Mouse (Mus musculus) heart, adult 11 months (tissue): ENCODE data around the gene Pld4.

ENCODE experiments used
- DNase-seq: peaks from one replicate; pipeline ENCODE4 v3.0.0; 2022

Gene Pld4

DNA sequence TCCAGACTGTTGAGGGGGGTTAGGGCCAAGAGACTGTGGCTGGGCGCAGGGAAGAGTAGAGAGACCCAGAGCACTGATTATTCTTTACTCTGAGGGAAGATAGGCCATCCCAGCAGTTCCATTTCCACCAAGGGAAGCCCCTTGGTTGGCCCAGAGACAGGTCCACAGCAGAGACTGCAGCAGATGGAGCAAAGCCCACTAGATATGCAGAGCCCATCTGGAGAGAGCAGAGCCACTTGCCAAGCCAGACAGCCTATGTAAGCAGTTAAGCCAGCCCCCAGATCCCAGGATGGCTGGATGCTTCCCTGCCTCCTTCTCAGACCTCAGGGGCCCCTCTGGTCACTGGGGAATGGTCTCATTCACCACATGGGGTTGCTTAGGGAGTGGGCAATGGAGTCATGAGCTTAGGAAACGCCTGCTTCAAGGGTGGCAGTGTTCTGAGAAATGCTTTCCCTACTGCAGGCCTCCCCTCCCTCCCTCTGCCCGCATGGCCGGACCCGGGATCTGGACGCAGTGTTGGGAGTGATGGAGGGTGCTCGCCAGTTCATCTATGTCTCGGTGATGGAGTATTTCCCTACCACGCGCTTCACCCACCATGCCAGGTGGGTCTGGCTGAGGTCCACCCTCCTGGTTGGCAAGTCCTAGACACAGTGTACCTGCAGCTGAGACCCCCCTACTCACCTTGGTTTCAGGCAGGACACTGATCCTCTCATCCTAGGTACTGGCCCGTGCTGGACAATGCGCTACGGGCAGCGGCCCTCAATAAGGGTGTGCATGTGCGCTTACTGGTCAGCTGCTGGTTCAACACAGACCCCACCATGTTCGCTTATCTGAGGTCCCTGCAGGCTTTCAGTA is 6.8 kb downstream of the Pld4 start:
- peak; percentile 84 for DNase-seq

GRCm38 (mm10) chr12:112768166-112768565 is 7.7 kb downstream of the Pld4 start:
- DNase-seq: peak; percentile 79

DNA sequence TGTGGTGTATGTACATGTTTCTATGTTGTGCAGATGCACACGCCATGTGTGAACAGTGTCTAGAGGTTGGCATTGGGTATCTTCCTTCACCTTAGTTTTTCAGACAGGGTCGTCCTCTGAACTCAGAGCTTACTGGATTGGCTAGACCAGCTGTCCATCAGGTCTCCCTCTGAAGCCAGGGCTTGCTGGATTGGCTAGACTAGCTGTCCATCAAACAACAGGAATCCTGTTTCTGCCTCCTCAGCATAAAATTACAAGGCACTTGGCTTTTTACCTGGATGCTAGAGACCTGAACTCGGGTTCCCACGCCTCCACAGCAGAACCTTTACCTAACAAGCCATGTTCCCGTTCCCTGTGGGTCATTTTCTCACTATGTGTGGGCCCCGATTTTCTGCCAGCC is 8.6 kb downstream of the Pld4 start:
- peak; percentile 88 for DNase-seq

DNA sequence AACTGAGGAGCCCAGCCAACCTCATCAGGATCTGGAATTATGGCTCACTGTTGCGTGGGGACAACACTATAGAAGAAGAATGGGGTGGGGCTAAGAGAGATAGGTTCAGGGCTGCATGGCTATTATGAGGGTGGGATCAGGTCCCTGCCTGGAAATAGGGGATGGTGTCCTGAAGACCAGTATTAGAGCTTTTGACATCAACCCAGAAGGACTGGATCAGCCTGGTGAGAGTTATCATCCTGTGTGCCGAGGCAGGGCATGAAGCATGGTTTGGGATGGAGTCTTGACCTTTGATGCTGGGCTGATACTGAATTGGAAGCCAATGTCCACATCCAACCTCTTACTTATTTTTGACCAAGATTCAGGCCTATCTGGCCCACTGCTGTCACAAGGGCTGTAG is 9.3 kb downstream of the Pld4 start:
- peak; percentile 70 for DNase-seq

GRCm38 (mm10) chr12:112770396-112770795 is 9.9 kb downstream of the Pld4 start:
- peak; percentile 83 for DNase-seq

GRCm38 (mm10) chr12:112772306-112772705 is 11.9 kb downstream of the Pld4 start:
- no peak for DNase-seq

DNA sequence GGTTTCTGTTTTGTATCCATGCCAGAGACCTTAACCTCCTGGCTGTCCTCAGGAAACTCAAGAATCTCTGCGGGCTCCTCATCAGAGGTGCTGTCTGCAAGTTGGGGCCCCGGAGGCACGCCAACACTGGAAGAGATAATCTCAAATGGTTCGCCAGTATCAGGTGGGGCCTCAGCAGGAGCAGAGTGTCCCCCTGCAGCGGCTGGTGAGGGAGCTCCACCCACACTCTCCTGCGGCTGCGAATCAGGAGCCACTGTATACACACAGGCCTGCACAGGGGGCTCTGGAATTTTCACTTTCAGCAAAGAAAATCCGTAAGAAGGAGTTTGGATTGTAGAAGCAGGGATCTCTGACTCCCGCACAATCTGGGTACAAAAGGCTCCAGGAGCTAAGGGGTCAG is 12.9 kb downstream of the Pld4 start:
- DNase-seq: peak; percentile 81

GRCm38 (mm10) chr12:112774026-112774425 is 13.6 kb downstream of the Pld4 start:
- DNase-seq: peak; percentile 77

DNA sequence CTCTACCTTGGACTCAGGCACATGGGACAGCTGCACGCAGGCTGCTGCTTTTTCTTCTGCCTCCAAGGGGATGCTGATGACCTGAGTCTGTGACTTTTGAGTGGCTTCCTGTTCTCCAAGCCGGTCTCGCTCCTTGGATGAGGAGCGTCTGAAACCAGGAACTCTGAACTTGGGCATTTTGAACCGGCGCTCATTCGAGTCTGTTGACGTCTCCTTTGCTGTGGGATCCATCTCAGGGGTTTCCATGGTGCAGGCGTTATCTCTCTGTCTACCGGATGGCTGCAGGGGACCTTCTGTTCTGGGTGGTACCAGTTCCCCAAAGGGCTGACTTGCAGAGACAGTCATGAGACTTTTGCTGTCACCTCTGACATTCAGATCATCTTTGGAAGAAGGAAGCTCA is 14.0 kb downstream of the Pld4 start:
- peak; percentile 72 for DNase-seq

- peak; percentile 92 for DNase-seq
These were observed 30.6 kb downstream of the Pld4 start for GRCm38 (mm10) chr12:112791026-112791425.

- peak; percentile 99 for DNase-seq
These were observed 33.3 kb downstream of the Pld4 start for GRCm38 (mm10) chr12:112793601-112794355.

- DNase-seq: no peak
These were observed 33.9 kb downstream of the Pld4 start for GRCm38 (mm10) chr12:112794356-112794816.

DNA sequence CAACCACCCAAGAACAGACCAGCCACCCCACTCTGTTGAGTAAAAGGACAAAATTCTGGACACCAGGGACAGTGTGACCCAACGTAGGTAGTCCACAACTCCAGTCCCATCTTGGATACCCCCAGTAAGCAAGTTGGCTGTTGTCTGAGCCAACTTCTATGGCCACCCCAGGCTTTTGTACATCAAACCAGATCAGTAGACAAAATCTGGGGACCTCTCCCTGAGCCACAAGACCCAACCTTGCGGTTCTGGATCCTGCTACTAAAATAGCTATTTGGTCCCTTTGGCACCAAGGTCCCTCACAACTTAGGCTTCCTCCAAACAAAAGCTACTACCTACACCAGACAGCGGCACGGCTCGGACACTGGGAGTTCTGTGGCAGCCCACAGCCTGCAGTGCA is 34.5 kb downstream of the Pld4 start:
- DNase-seq: peak; percentile 90

DNA sequence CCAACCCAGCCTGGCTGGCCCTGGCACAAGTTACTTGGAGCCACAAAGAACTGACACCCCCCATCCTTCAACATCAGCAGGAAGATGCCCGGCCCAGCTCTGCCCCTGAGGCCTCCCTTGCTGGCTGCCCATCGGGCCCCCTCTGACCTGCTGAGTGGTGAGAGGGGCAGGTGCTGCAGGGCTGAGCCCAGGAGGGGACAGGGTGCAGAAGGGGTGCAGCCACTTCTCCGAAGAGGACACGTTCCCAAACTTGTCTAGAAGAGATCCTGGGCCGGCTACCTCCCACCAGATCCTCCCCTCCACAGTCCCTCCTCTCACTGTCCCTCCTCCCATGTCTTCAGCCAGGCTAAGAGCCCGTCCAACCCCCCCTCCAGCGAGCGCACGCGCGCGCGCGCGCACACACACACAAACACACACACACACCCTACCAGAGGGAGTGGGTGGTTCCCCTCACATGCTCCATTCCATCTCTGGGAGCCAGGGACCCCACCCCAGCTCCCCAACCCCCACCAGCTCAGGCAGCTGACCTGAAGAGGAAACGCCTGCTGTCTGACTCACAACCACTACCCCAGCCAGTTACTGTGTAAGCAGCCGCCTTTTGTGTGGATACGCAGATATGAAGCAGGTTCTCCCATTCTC is 35.1 kb downstream of the Pld4 start:
- peak; percentile 99 for DNase-seq

- peak; percentile 93 for DNase-seq
These were observed 36.4 kb downstream of the Pld4 start for GRCm38 (mm10) chr12:112796551-112797510.

DNA sequence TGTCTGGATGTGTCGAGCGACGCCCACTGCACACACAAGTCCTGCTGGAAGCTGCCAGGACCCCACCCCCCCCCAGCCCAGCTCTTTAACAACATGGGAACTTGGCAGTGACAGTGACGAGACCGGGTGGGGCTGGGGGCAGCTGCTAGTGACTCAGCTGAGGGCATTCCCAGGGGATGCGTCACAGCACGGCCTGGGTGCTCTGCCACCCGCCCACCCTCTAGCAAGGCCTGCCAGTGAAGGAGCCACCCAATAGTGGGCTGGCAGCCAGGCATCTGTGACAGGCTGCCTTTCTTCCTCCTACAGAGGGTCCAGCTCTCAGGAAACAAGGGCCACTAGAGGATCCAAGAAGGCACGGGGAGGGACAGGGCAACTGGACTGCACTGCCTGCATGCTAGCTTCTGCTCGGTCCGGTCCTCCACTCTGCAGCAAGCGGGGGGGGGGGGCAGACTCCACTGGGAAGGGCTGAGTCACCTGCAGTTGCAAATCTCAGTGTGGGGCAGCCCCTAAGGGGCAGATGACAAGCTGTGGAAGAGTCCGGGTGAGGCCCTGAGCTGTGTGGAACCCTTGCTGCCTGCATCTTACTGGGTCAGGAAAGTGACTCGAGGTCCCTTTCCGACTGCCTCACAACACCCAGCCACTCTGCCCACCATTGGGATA is 37.3 kb downstream of the Pld4 start:
- DNase-seq: peak; percentile 97

DNA sequence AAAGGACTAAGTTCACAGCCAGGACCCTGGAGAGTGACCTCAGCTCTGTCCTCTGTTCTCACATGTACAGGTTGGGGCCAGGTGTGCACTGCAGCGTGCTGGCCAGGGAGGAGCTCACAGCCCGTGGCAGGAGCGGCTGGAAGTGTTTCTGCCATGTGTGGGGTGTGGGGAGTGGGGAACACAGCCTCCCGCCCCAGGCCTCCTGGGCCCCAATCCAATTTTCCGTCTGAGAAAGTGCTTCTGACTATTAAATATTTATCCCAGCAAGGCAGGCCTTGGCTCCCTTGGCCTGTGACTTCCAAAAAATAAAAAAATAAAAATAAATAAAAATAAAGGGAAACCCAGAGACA is 37.9 kb downstream of the Pld4 start:
- DNase-seq: peak; percentile 91

GRCm38 (mm10) chr12:112798716-112799115 is 38.3 kb downstream of the Pld4 start:
- DNase-seq: peak; percentile 91

DNA sequence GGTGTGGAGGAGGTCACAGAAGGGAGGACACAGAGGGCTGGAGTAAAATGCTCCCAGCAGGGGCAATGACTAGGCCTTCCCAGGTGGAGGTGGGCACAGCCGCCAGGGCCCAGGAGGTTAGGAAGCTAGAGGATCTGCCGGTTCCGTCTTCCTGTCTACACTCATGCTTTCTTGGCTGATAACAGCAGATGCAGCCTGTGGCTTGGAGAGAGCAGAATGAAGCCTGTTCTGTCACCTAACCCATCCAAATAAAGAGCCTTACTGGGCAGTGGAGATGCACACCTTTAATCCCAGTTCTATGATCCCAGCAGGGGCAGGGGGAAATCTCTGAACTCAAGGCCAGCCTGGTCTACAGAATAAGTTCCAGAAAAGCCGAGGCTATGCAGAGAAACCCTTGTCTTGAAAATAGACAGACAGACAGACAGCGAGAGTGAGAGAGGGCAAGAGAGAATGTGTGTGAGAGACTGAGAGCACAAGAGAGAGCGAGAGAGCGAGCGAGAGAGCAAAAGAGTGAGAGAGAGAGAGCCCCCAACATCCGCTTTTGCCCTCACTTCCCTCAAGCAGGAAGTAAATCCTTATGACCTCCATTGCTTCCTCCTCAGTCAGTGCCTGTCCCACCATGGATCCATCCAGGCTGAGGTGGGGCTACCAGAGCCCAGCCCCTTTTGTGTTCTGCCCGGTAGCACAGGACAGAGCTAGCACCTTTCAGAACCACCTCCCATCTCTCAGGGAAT is 38.9 kb downstream of the Pld4 start:
- peak; percentile 87 for DNase-seq

- peak; percentile 97 for DNase-seq
These were observed 40.0 kb downstream of the Pld4 start for GRCm38 (mm10) chr12:112800476-112800875.
